Mouse (Mus musculus): ENCODE measurements around the gene Cipc. TPM values are rescaled to one million over a fixed set of nuclear protein-coding genes. Genes with fewer than 3 reads are reported as not detected.

Cipc gene
- polyA plus RNA-seq, 1 experiment, result 0.61 TPM

GRCm38 (mm10) chr12:86911482-86911931 lies 35.3 kb upstream of the Cipc start:
- Histone ChIP-seq H3K36me3 (ENCODE audit: control insufficient read depth) (no peaks in the 10 kb centered on the region), H3K4me1 (ENCODE audit: control insufficient read depth) (peaks cover 11% of the 10 kb centered on the region), H3K27me3 (ENCODE audit: control insufficient read depth) (peaks cover 16% of the 10 kb centered on the region), H3K4me3 (replicated peaks) (no peak overlapping the region), H3K9me3 (ENCODE audit: control insufficient read depth, low read length) (no peaks in the 10 kb centered on the region)
- TF ChIP-seq TAL1 (IDR thresholded peaks at IDR 0.05; ENCODE audit: low read length) (no peak), GATA1 (IDR thresholded peaks at IDR 0.05; ENCODE audit: low read length) (no peak)

GRCm38 (mm10) chr12:86912335-86913093 lies 34.3 kb upstream of the Cipc start:
- Histone ChIP-seq H3K4me3 (replicated peaks) (no peak overlapping the region), H3K4me1 (ENCODE audit: control insufficient read depth) (peaks cover 11% of the 10 kb centered on the region), H3K27me3 (ENCODE audit: control insufficient read depth) (peaks cover 16% of the 10 kb centered on the region), H3K9me3 (ENCODE audit: control insufficient read depth, low read length) (no peaks in the 10 kb centered on the region), H3K36me3 (ENCODE audit: control insufficient read depth) (no peaks in the 10 kb centered on the region)
- no peak for TF ChIP-seq GATA1 (IDR thresholded peaks at IDR 0.05; ENCODE audit: low read length)
- no peak for TF ChIP-seq TAL1 (IDR thresholded peaks at IDR 0.05; ENCODE audit: low read length)

GRCm38 (mm10) chr12:86914351-86914750 lies 32.5 kb upstream of the Cipc start:
- Histone ChIP-seq H3K9me3 (ENCODE audit: control insufficient read depth, low read length) (no peaks in the 10 kb centered on the region), H3K36me3 (ENCODE audit: control insufficient read depth) (no peaks in the 10 kb centered on the region), H3K27me3 (ENCODE audit: control insufficient read depth) (peaks cover 16% of the 10 kb centered on the region), H3K4me1 (ENCODE audit: control insufficient read depth) (peaks cover 14% of the 10 kb centered on the region), H3K4me3 (replicated peaks) (no peak overlapping the region)
- no peak for TF ChIP-seq GATA1 (IDR thresholded peaks at IDR 0.05; ENCODE audit: low read length)
- no peak for TF ChIP-seq TAL1 (IDR thresholded peaks at IDR 0.05; ENCODE audit: low read length)

GRCm38 (mm10) chr12:86914756-86915155 lies 32.1 kb upstream of the Cipc start:
- Histone ChIP-seq H3K4me3 (replicated peaks) (no peak overlapping the region), H3K36me3 (ENCODE audit: control insufficient read depth) (no peaks in the 10 kb centered on the region), H3K27me3 (ENCODE audit: control insufficient read depth) (peaks cover 16% of the 10 kb centered on the region), H3K9me3 (ENCODE audit: control insufficient read depth, low read length) (no peaks in the 10 kb centered on the region), H3K4me1 (ENCODE audit: control insufficient read depth) (peaks cover 14% of the 10 kb centered on the region)
- no peak for TF ChIP-seq TAL1 (IDR thresholded peaks at IDR 0.05; ENCODE audit: low read length)
- no peak for TF ChIP-seq GATA1 (IDR thresholded peaks at IDR 0.05; ENCODE audit: low read length)

GRCm38 (mm10) chr12:86915617-86916016 lies 31.2 kb upstream of the Cipc start:
- Histone ChIP-seq H3K4me1 (ENCODE audit: control insufficient read depth) (peaks cover 14% of the 10 kb centered on the region), H3K9me3 (ENCODE audit: control insufficient read depth, low read length) (no peaks in the 10 kb centered on the region), H3K27me3 (ENCODE audit: control insufficient read depth) (peaks cover 16% of the 10 kb centered on the region), H3K36me3 (ENCODE audit: control insufficient read depth) (no peaks in the 10 kb centered on the region), H3K4me3 (replicated peaks) (no peak overlapping the region)
- TF ChIP-seq TAL1 (IDR thresholded peaks at IDR 0.05; ENCODE audit: low read length) (no peak), GATA1 (IDR thresholded peaks at IDR 0.05; ENCODE audit: low read length) (no peak)

GRCm38 (mm10) chr12:86916796-86917573 lies 29.9 kb upstream of the Cipc start:
- Histone ChIP-seq H3K9me3 (ENCODE audit: control insufficient read depth, low read length) (no peaks in the 10 kb centered on the region), H3K36me3 (ENCODE audit: control insufficient read depth) (no peaks in the 10 kb centered on the region), H3K4me1 (ENCODE audit: control insufficient read depth) (peaks cover 14% of the 10 kb centered on the region), H3K4me3 (replicated peaks) (no peak overlapping the region), H3K27me3 (ENCODE audit: control insufficient read depth) (peaks cover 12% of the 10 kb centered on the region)
- TF ChIP-seq GATA1 (IDR thresholded peaks at IDR 0.05; ENCODE audit: low read length), result no peak

- no peak overlapping the region for H3K4me3 ChIP-seq (replicated peaks)
- TF ChIP-seq TAL1 (IDR thresholded peaks at IDR 0.05; ENCODE audit: low read length) (no peak), GATA1 (IDR thresholded peaks at IDR 0.05; ENCODE audit: low read length) (no peak)
These were observed 28.4 kb upstream of the Cipc start for GRCm38 (mm10) chr12:86918361-86918967.

GRCm38 (mm10) chr12:86918983-86919722 lies 27.7 kb upstream of the Cipc start:
- Histone ChIP-seq H3K4me3 (replicated peaks) (no peak overlapping the region), H3K4me1 (ENCODE audit: control insufficient read depth) (peaks cover 12% of the 10 kb centered on the region), H3K27me3 (ENCODE audit: control insufficient read depth) (no peaks in the 10 kb centered on the region), H3K36me3 (ENCODE audit: control insufficient read depth) (no peaks in the 10 kb centered on the region), H3K9me3 (ENCODE audit: control insufficient read depth, low read length) (no peaks in the 10 kb centered on the region)
- TF ChIP-seq GATA1 (IDR thresholded peaks at IDR 0.05; ENCODE audit: low read length) (no peak), TAL1 (IDR thresholded peaks at IDR 0.05; ENCODE audit: low read length) (no peak)

More at GRCm38 (mm10) chr12:86918361-86918967, 28.4 kb upstream of the Cipc start:
- H3K36me3 ChIP-seq (ENCODE audit: control insufficient read depth), result no peaks in the 10 kb centered on the region
- no peaks in the 10 kb centered on the region for H3K9me3 ChIP-seq (ENCODE audit: control insufficient read depth, low read length)
- H3K27me3 ChIP-seq (ENCODE audit: control insufficient read depth), result peaks cover 3% of the 10 kb centered on the region; the same call in 1 of the 2 replicates
- H3K4me1 ChIP-seq (ENCODE audit: control insufficient read depth), result peaks cover 14% of the 10 kb centered on the region
